Mouse (Mus musculus) regulatory T cell (primary cell): Measurements from ENCODE around the gene Olfr1157.

Experiments
- in situ Hi-C: fragments of 300-600 bp; cut with MboI, MseI; formaldehyde crosslinking; loops from one replicate; pipeline ENCODE4 v1.15.1; 2025; ENCODE audit warnings: high pct_unique_total_duplicates

Gene Olfr1157

DNA sequence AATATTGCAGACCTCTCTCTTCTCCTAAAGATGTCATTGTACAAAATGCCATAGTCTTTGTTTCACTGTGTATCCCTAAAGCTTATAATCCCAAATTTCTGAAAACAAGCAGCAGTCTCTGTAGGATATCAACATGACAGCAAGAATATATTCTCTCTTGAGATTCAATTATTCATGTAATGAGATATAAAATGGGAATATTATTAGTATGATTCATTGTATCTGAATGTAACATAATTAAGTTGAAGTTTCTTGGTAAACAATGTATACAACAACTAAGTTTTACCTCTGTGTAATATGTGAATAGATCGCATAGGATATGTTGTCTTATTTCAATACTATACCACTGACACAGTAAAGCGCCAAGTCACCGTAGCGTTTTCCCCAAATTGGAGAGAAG, at the start of gene Olfr1157:
Olfr1157 (minus strand) TSS at position 101 of the 400 bp plus-strand sequence.
- in situ Hi-C loops, result no loop called here

DNA sequence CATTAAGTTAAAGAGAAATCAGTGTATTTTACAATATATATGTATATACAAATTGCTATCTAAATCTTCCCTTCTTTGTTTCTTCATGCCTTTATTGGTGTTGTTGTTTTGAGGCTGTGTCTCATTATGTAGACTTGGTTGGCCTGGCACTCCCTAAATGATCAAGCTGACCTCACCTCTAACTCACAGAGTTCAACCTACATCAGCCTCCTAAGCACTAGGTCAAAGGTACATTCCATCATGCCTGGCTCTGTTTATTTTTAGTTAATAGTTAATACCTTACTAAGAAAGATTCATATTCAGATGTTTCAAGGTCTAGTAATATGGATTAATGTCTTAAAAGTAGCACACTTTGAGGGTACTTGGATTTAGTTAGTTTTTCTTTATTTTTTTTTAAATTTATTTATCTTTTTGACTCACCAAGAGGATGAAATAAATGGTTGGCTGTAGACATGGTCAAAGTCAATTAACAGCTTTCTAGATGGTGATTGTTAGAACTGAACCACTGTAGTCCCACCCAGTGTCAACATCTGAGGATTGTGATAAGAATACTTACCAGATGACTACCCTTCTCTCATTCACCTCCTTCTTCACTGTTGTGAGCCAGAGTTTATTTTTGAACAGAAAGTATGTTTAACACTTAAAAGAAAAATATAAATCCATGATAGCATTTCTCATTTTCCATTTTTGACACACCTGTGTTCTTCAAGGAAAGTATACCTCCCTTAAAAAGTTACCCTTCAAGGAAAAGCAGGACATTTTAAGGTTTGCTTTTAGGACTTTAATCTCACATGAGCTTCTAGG, 39.6 kb upstream of the Olfr1157 start, which contains the start of gene Olfr1160:
Olfr1160 (minus strand) TSS at position 754 of the 804 bp plus-strand sequence.
- in situ Hi-C loops, result no loop called here

DNA sequence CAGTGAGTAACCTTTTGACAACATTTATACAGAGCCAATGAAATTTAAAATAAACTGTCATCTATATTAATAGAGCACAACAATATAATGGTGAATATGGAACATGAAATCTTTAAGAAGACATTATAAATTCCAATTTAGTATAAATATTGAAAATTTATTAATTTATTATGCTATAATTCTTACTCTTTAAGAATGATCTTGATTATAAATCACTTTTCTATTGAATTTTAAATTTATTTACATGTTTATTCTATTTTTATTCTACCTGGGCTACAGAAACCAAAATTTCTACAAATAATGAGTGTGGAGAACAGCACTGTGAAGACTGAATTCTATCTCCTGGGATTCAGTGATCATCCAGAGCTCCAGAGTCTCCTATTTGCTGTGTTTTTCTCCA, 21.7 kb upstream of the Olfr1157 start, which contains the start of gene Olfr1158:
Olfr1158 (plus strand) TSS at position 301 of the 400 bp plus-strand sequence.
- in situ Hi-C loops, result no loop called here

DNA sequence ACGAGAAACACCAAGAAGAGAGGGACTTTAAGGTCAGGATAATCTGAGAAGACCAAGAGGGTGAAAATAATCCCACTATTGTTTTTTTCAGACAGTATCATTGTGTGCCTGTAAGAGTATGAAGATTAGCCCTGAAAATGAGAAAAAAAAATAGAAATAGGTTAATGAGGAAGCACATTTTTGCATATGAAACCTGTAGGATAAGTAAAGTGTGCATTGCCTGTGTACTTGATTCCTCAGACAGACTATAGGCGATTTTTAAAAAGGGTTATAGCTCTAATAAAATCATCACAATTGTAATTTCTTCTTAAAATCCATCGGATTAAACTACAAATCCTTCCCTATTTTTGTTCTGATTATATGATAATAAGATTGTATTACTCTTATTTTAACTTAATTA, 6.5 kb upstream of the Olfr1157 start, which contains the start of gene Olfr74:
Olfr74 (minus strand) TSS at position 101 of the 400 bp plus-strand sequence.
- in situ Hi-C loops, result no loop called here

DNA sequence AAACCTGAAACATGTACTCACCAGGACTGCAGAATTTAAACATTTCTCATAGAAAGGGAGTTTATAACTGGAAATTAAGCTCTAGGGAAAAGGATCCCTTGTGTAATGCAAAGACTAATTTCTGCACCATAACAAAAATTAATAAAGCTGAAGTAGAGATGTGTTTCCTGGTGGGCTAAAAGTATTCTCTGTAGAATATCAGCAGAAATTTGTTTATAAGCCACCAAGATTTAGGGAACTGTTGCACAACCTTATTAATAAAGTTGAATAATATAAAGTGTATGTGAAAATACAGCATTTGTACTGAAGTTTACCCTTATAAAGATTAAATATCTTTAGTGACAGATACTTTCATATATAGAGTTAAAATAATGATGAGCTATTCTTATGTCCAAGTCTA, 15.1 kb downstream of the Olfr1157 start, which contains the start of gene Olfr1156:
Olfr1156 (minus strand) TSS at position 101 of the 400 bp plus-strand sequence.
- in situ Hi-C loops, result no loop called here

DNA sequence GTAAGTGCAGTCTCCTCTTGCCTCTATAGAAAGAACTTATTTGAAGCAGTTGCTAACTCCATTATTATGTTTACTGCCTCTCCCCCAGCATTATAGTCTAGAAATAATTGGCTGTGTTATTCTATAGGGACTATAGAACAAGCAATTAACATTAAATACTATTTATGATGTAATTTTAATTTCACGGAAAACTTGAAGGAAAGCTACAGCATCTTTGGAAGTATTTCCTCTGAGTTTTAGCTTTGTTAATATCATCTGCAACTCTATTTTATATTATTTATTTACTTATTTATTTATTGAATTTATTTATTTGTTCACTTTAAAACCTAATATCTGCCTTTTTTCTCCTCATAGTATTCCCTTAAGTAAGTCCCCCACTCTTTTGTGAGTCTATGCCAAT, 23.1 kb downstream of the Olfr1157 start, which contains the start of gene Olfr1155:
Olfr1155 (minus strand) TSS at position 101 of the 400 bp plus-strand sequence.
- in situ Hi-C loops, result no loop called here
